Mouse (Mus musculus): Measurements from ENCODE around the gene Ndufv1. TPM values are rescaled to one million over a fixed set of nuclear protein-coding genes. Genes with fewer than 3 reads are reported as not detected.
A peak's percentile ranks its signal among the peaks of the same experiment; 100 is the strongest.
"Not testable (repeated sequence)": the region's sequence is repeated elsewhere in the genome, so short reads cannot be mapped to it uniquely, and the experiment has no call there.

Ndufv1 gene
- total RNA-seq (2021): 100 to 1,000 TPM; 209 to 221 TPM

DNA sequence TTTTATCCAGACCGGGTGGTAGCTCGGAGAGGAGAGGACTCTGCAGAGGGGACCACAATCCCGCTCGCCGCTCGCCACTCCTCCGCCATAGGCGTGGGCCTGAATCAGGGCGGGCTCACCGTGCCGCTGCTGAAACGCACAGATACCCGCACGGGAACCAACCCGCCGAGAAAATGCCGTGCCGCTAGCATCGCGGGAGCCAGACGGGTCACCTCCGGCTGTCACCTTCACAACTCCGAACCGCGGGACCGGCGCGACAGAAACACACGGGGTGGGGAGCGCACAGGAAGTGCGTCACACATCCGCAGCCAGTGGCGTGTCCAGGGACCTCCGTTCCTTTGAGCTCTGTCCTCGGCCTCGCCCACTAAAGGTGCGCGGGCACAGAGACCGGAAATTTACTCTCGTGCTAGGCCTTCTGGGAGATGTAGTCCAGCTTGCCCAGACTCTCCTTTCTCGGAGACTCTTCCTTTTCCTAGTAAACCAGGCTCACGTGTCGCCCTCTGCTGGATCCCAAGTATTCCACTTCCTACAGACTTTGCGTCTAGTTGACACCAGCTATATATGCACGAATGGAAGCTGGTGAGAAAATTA is at the start of gene Ndufv1:
TSS of gene Ndufv1 (minus strand) at position 375 of the 591 bp plus-strand sequence.
- peak; percentile 97 to 99 for DNase-seq (ENCODE audit: extremely low spot score in 1 of 2, low spot score in 2 of 2)
- intact Hi-C loops (cut with DNase I): loop anchor here (2.0 to 10.0 kb wide), 2 partner anchors 66 to 212 kb away; no protein-coding TSS in a partner anchor

DNA sequence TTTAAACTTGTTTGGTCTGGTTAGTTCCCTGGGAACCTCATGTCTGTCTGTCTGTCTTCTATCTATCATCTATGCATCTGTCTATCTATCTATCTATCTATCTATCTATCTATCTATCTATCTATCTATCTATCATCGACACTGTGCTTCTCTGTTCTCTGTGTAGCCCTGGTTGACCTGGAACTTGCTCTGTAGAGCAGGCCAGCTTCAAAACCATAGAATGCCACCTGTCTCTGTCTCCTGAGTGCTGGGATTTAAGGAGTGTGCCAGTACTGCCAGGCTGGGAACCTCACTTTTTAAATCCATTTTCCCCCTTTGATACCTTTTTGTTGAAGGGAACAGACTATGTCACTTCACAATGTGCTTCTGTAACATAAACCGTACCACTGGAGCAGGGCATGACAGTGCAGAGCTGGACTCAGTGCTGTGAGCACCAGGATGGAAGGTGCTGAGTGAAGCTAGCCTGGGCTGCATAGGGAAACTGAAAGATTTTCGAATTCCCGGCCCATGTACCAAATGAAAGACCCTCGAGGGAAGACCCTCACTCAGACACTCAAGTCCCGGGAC is 48.4 kb upstream of the Ndufv1 start:
- intact Hi-C loops (cut with DNase I): no loop called here
- no peak for DNase-seq (ENCODE audit: extremely low spot score in 1 of 2, low spot score in 2 of 2)

DNA sequence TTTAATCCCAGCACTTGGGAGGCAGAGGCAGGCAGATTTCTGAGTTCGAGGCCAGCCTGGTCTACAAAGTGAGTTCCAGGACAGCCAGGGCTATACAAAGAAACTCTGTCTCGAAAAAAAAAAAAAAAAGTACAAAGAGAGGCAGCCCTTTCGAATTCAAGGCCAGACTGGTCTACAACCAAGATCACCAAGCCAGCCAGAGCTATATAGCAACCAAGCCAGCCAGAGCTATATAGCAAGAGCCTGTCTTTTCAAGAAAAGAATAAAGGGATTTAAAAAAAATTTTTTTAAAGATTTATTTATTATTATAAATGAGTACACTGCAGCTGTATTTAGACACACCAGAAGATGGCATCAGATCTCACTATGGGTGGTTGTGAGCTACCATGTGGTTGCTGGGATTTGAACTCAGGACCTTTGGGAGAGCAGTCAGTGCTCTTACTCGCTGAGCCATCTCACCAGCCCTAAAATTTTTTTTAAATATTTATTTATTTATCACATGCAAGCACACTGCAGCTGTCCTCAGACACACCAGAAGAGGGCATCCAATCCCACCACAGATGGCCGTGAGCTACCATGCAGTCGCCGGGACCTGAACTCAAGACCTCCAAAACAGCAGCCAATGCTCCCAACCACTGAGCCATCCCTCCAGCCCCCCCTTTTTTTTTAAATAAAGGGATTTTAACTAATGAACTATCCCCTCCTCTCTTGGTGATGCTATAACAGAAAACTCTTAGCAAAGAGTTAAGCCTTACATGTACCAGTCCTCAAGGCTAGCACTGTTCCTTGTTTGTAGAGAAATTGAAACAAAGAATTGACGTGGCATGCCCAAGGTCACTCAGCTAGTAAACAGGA is 47.7 kb upstream of the Ndufv1 start:
- DNase-seq (ENCODE audit: extremely low spot score in 1 of 2, low spot score in 2 of 2); intact Hi-C loops (cut with DNase I): not testable (repeated sequence)

DNA sequence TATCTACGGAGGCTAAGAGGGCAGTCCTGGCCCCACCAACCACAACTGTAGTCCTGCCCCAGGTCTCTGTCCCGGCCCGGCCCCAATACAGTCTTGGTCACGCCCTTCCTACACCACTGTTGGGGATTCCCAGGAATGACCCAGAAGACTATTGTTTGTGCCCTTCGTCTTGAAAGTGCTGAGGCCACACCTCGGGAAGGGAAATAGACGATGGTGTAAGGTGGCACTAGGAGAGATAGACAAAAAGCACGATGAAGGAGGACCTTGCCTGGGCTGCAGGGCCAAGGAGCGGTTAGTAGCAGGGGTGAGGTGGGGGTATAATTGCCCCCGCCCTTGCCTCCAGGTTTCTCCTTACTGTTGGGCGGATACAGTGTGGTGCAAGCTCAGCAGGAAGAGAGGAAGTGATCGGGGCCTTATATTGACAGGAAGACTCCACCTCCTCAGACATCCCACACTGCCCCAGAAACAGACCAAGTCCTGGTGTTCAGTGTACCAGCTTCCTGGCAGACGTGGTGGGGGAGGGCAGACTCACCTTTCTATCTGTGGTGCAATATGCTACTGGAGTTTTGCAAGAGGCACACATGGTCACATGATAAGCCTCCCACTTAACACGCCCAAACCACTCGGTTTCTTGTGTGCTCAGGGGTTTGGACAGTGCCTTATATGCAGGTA is 46.6 kb upstream of the Ndufv1 start, which contains the start of gene Gstp3:
TSS of gene Gstp3 (minus strand) at position 501 of the 672 bp plus-strand sequence.
- DNase-seq (ENCODE audit: extremely low spot score in 1 of 2, low spot score in 2 of 2): no peak
- intact Hi-C loops (cut with DNase I): no loop called here

DNA sequence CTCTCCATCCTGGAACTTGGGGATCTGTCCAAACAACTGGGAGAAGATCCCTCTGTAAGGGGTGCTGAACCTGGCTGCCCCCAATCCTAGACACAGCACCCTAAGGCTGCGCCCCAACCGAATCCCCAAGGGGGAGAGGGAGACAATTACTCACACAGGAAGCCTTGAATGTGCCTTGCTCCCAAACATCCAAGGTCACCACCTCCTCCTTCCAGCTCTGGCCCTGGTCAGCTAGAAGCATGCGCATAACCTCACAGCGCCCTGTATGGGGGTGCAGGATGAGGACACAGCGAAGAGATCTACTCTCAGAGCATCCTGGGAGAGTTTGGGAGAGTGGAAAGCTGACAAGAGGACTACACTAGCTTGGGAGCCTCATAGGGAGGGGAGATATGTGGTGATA is 46.0 kb upstream of the Ndufv1 start:
- intact Hi-C loops (cut with DNase I): no loop called here
- DNase-seq (ENCODE audit: extremely low spot score in 1 of 2, low spot score in 2 of 2): no peak

DNA sequence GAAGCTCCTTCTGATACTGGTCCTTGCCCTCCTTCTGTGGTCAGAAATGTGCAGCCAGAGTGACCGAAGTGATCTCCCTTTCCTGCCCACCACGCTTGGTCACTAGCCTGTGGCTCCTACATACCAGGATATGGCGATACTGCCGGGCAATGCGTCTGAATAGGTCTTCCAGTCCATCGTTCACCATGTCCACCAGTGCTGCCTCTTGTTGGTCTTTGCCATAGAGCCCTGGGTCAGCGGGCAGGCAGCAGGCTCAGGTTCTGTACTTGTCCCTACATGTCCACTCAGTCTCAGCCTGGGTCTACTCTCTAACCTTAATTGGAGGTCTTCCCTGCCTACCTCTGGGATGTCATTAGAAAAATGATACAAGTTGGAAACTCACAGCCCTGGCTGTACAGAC is 45.4 kb upstream of the Ndufv1 start:
- no peak for DNase-seq (ENCODE audit: extremely low spot score in 1 of 2, low spot score in 2 of 2)
- intact Hi-C loops (cut with DNase I): no loop called here

DNA sequence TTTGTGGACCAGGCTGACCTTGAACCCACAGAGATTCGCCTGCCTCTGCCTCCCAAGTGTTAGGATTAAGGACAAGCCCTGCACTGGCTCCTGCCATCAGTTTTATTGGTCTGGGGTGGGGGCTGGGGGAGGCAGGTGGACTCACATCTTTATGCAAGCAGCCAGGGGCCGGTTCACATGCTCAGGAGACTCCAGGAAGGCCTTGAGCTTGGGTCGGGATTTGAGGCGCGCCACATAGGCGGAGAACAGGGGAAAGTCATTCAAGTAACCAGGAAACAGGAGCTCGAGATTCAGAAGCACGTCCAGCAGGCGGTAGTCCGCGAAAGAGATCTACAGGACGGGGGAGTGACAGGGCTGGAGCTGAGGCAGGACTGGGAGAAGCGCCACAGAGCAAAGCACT is 44.8 kb upstream of the Ndufv1 start:
- intact Hi-C loops (cut with DNase I): no loop called here
- DNase-seq (ENCODE audit: extremely low spot score in 1 of 2, low spot score in 2 of 2): no peak

DNA sequence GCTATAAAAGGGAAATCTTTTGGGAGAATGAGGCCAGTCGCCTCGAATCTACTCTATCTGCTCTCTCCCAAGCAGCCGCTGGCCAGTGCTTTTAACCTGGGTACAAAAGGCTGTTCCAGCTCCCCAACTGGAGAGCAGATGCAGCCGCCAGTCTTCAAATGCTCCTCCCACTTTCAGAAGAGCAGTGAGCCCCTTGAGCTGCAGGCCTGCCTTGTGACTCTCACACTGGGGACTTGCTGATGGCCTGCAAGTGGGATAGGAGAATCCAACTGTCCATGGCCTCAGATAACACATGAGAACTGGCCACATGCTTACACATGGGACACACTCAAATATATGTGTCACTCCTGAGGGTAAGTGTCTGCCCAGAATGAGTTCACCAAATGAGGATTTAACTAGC is 44.1 kb upstream of the Ndufv1 start:
- DNase-seq (ENCODE audit: extremely low spot score in 1 of 2, low spot score in 2 of 2): no peak
- intact Hi-C loops (cut with DNase I): no loop called here

DNA sequence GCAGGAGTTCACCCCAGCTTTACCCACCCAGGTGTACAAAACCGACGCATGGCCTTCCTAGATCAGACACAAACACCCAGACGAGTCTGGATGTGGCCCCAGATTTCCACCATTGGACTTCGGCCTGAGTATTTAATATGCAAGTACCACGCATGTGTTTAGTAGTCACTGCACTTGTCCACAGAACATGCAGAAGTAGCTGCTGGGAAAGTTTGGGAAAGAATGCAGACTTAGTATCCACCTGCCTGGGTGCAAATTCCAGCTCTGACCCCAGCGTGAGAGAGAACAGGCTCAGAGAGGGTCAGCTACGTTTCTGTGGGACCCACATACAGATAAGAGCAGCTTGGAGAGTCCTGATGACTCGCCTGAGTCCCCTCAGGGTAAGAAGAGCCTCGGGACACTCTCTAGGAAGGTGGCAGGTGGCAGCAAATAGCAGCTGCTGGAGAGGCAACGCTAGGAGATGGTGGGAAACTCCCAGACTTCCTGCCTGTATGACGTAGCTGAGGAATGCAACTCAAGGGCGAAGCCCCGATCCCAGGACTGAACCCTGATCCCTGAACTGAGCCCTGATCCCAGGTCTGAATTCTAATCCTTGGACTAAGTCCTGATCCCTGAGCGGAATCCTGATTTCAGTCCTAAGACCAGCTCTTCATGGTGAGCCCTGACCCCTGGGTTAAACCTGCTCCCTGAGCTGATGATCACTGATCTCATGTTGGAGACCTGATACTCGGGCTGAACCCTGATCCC is 43.5 kb upstream of the Ndufv1 start:
- intact Hi-C loops (cut with DNase I): no loop called here

DNA sequence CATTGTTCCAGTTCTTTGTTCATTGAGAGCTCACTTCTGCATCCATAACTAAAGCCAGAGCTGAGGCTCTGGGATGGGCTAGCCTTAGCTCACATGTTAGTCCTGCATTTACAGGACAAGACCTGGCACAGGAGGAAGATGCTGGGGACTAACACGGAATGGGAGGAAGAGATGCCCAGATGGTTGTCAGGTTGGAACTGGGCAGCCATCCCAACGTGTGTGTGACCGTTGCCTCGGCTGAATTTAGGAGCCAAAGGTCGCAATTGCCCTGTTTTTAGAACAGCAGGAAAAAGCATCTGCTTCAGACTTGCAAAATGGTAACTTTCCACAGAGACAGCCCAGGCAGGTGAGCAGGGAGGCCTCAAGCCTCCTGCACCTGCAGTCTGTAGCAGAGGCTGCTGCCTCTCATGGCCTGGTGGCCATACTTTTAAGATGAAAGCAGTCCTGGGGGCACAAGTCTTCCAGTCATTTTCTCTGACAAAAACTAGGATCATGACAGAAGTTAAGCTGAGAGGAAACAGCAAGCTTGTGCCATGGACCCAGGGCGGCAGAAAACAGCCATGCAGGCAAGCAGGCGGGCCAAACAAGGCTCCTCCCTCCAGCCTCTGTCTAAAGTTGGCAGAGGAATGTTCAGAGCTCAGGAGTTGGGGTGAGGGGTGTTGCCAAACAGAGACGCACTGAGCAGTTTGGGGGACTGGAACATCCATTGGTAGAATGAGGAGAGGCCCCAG is 42.8 kb upstream of the Ndufv1 start:
- no peak for DNase-seq (ENCODE audit: extremely low spot score in 1 of 2, low spot score in 2 of 2)
- intact Hi-C loops (cut with DNase I): no loop called here

More for the DNA sequence above, 43.5 kb upstream of the Ndufv1 start:
- DNase-seq (ENCODE audit: extremely low spot score in 1 of 2, low spot score in 2 of 2): no peak

DNA sequence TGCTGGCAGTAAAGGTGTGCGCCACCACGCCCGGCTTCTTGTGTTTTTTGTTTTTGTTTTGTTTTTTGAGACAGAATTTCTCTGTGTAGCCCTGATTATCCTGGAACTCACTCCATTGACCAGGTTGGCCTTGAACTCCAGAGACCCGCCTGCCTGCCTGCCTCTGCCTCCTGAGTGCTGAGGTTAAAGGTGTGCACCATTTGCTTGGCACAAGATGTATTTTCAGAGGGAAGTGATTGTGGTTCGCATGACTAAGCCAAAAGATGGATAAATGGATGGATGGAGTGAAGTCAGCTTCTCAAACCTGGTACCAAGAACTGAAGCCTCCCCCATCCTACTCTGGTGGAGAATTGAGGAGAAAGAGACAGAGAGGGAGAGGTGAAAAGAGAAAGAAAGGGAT is 42.0 kb upstream of the Ndufv1 start:
- DNase-seq (ENCODE audit: extremely low spot score in 1 of 2, low spot score in 2 of 2): no peak
- intact Hi-C loops (cut with DNase I): loop anchor here (5.0 kb wide), 1 partner anchor 33 kb away; no protein-coding TSS in a partner anchor

DNA sequence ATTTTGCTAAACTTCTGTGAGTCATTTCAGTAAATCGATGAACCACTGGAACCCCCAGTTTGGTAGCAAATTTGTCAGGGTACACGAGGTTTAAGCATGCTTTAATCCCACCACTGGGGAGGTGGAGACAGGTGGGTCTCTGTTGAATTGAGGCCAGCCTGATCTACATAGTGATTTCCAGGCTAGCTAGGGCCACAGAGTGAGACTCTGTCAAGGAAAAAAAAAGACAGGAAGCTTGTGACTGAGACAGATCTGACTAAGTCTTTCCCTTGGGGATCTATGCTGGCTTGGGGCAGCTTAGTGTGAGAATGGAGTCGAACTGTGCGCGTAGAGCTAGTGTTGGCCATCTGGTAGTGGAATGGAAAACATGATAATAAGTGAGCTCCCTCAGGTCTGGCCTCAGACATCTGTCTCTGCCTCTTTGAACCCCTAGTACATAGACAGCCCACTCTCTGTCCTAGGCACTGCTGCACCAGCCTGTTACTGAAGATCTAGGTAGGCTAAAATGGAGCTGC is 40.0 kb upstream of the Ndufv1 start:
- DNase-seq (ENCODE audit: extremely low spot score in 1 of 2, low spot score in 2 of 2): no peak

DNA sequence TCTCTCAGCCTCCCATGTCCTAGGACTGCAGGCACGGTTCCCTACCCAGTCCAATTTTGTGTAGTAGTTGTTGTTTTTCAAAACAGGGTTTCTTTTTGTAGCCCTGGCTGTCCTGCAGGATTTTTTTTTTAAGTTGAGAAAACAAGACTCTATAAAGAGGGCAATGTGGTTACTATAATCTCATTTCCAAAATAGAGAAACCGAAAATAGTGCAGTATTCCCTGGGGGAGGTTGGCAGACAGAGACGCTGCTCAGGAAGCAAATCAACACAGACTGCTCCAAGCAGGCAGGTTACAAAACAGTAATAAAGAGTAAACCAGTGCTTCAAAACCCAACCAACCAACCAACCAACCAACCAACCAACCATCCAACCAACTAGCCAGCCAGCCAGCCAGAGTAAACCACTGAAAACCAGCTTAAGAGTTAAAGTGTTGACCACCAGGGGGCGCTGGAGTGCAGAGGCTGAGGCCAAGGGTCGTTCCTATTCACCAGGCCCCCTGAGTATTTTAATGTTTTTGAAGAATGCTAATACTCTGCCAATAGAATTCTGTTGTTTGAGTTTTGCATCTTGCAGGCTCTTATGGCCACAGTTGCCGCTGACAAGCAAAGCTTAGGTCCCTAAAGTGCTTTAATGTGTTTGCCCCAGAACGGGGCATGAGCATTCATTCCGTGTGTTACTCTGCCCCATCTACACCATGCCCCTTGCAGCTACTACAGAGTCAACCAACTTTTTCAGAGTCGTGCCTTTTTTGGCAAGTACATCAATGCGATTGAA is 39.3 kb upstream of the Ndufv1 start:
- intact Hi-C loops (cut with DNase I): loop anchor here (5.0 kb wide), 1 partner anchor 35 kb away; no protein-coding TSS in a partner anchor
- peak in 1 of 2 experiments; percentile 71 for DNase-seq (ENCODE audit: extremely low spot score in 1 of 2, low spot score in 2 of 2)

More for the DNA sequence above, 40.0 kb upstream of the Ndufv1 start:
- intact Hi-C loops (cut with DNase I): loop anchor here (5.0 kb wide), 1 partner anchor 35 kb away; no protein-coding TSS in a partner anchor

DNA sequence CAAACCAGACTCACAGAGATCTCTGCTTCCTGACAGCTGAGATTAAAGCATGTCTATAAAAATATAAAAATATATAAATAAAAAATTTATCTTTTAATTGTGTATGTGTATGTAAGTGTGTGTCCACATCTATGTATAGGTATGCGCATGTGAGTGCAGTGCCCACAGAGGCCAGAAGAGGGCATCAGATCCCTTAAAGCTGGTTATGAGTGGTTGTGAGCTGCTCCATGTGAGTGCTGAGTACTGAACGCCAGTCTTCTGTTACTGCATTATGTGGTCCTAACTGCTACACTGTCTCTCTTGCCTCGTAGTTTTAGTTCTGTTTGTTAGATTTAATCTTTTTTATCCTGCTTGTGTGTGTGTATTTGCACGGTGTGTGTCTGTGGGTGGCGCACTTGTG is 38.4 kb upstream of the Ndufv1 start:
- intact Hi-C loops (cut with DNase I): loop anchor here (5.0 kb wide), 1 partner anchor 36 kb away; no protein-coding TSS in a partner anchor
- no peak for DNase-seq (ENCODE audit: extremely low spot score in 1 of 2, low spot score in 2 of 2)

DNA sequence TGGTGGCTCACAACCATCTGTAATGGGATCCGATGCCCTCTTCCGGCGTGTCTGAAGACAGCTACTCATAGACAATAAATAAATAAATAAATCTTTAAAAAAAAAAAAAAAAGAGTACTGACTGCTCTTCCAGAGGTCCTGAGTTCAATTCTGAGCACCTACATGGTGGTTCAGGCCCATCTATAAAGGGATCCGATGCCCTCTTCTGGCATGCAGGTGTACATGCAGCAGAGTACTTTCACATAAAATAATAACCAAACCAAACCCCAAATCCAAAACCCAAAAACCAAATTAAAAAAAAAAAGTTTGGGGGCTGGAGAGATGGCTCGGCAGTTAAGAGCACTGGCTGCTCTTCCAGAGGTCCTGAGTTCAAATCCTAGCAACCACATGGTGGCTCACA is 36.5 kb upstream of the Ndufv1 start:
- DNase-seq (ENCODE audit: extremely low spot score in 1 of 2, low spot score in 2 of 2); intact Hi-C loops (cut with DNase I): not testable (repeated sequence)

DNA sequence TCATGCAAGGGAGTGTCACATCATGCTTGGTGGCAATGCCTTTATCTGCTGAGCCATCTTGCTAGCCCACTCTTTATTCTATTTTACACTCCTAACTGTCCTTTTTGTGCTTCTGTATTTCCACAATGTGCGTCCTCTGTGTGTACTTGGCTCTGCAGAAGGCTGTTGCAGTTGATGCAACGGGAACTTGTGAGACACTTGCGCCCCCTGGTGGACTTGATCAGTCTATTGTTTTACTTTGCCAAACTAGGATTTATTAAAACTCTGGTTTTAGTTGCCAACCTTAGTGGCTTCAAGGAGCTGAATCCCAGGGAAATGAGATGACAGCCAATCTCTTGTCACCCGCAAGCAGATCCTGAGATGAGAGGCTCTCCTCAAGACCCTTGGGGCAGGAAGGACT is 35.3 kb upstream of the Ndufv1 start:
- intact Hi-C loops (cut with DNase I): no loop called here
- peak; percentile 48 to 81 for DNase-seq (ENCODE audit: extremely low spot score in 1 of 2, low spot score in 2 of 2)

DNA sequence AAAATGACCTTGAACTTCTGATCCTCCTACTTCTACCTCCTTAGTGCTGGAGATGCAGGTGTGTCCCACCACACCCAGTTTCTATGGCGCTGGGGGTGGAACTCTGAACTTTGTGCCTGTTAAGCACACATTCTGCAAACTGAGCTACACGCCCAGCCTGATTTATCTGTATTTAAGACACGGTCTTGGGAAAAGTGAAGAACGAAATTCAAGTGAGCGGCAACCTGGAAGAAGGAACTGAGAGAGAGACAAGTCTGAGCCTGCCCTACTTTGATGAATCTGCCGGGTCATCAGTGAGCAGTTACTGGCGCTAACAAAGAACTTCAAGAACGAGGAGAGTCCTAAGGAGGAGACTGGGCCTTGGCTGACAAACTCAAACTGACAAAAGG is 34.3 kb upstream of the Ndufv1 start:
- intact Hi-C loops (cut with DNase I): no loop called here
- DNase-seq (ENCODE audit: extremely low spot score in 1 of 2, low spot score in 2 of 2): no peak
